Mouse (Mus musculus) bone marrow macrophage, adult 2 months (primary cell): ENCODE measurements around the gene Cpt1c. TPM values are rescaled to one million over a fixed set of nuclear protein-coding genes. Genes with fewer than 3 reads are reported as not detected.

ENCODE experiments used
- H3K27ac ChIP-seq: 2 replicates; pipeline ENCODE4 v1.5.1; 2012; ENCODE audit warnings: low read depth, low read length; ENCODE audit not compliant: insufficient read depth
- H3K4me1 ChIP-seq: 2 replicates; pipeline ENCODE4 v1.6.1; 2012; ENCODE audit warnings: low read length; ENCODE audit not compliant: control insufficient read depth, insufficient read depth
- H3K4me3 ChIP-seq: 2 replicates; pipeline ENCODE4 v1.5.1; 2012; ENCODE audit warnings: mild to moderate bottlenecking, low read length, moderate library complexity; ENCODE audit not compliant: insufficient read depth
- CTCF ChIP-seq: IDR thresholded peaks from 2 replicates; pipeline ENCODE4 v1.5.1; 2012; ENCODE audit warnings: low read depth, mild to moderate bottlenecking, low read length, moderate library complexity
- POLR2A ChIP-seq: IDR thresholded peaks from 2 replicates; pipeline ENCODE4 v1.6.1; 2012; ENCODE audit warnings: mild to moderate bottlenecking, low read depth, low read length, borderline replicate concordance
- polyA plus RNA-seq: library from polyadenylated mRNA; stranded (reverse); fragments of >200 nt; gene quantifications from 2 replicates; pipeline ENCODE4 v1.2.4, GENCODE M21; 2012; ENCODE audit not compliant: missing spikeins, insufficient read depth, insufficient read length

Cpt1c gene
- polyA plus RNA-seq, 1 experiment: 0.99 TPM

DNA sequence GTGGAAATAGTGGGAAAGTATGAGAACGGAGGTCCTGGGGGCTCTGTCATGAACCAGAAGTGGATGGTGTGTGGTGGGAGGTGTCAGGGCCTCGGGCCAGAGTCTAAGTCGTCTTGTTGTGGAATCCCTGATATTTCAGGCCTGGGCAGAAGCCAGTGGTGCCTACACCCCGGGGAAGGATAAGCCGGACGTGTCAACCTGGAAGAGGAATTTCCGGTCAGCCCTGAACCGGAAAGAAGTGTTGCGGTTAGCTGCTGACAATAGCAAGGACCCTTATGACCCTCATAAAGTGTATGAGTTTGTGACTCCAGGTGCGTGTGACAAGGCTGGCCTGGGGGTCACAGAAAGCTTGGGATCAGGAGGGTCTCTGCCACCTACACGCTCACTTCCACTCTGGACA is 25.1 kb upstream of the Cpt1c start:
- TF ChIP-seq CTCF (no peak), POLR2A (no peak)
- Histone ChIP-seq H3K4me1 (peaks cover 7% of the 10 kb centered on the region), H3K4me3 (no peak overlapping the region), H3K27ac (no peak overlapping the region)

DNA sequence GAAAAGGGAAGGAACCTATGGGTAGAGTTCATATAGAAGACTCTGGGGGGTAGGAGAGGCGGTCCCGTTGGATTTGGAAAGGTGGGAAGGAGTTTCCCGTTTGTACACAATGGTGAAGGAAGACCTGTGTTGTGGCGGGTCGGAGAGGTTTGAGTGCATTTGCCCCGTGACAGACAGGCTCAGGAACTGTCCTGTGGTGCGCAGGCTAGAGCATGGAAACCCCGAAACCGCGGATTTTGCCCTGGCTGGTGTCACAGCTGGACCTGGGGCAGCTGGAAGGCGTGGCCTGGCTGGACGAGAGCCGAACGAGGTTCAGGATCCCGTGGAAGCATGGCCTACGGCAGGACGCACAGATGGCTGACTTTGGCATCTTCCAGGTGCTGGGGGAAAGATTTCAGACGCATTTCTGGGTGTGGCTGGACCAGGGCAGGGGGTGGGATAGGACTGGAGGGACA is 23.9 kb upstream of the Cpt1c start, which contains the start of gene Bcl2l12:
Gene Bcl2l12, minus strand, starts transcription at position 212 of the 455 bp plus-strand sequence.
- peaks cover 7% of the 10 kb centered on the region for H3K4me1 ChIP-seq
- TF ChIP-seq CTCF: no peak
- TF ChIP-seq POLR2A: no peak
- peak within 1 kb of the TSS; percentile 83 for H3K4me3 ChIP-seq
- peak within 1 kb of the TSS; percentile 88 for H3K27ac ChIP-seq

DNA sequence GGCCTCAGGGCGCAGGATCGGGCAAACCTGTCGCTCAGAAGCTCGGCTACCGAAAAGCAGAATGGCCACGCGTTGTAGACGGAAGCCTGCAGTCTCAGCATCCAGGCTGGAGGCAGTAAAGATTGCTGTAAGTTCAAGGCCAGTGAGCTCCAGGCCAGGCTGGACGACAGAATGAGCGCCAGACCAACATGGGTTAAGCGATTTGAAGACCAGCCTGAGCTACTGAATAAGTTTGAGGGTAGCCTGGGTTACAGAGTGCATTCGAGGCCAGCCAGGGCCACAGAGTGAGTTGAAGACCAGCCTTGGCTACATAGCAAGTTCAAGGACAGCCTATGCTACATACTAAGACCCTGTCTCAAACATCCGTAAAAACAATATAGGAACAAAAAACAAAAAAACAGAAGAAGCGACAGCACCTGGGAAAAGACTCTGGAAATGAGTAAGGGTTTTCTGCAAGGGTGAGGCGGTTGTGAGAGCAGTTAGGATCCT is 23.3 kb upstream of the Cpt1c start:
- peaks cover 7% of the 10 kb centered on the region for H3K4me1 ChIP-seq
- peak overlapping the region; percentile 83 for H3K4me3 ChIP-seq
- TF ChIP-seq CTCF (no peak), POLR2A (no peak)
- peak overlapping the region; percentile 88 for H3K27ac ChIP-seq

DNA sequence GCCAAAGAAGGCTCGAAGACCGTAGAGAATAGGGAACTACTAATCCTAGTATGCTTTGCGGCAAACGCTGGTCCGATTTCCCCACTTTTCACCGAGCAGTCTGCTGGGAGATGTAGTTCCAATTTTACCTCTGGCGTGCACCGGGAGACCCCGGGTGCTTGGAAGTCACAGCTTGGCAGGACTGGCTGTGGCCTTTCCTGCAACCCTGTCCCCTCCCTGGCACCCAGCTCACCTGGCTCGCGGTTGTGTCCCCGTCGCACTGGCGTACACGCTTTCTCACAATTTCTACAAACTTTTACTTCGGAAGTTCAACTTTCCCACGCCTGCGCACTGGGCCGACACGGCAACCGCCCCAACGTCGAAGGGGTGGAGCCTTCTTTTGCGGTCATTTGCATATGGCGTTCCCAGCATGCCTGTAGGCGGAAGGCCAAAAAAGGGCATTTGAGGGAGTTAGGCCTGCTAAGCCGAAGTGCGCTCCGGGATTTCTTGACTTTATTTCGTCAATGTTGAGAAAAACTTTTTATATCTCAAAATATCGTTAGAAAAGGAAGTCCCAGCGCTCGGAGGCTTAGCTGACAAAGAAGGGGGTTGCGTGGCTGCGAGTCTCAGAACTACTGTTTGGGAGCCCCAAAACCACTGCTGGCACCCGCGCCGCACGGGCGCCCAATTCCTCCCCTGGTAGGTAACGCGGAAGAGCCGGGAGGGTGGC is 22.7 kb upstream of the Cpt1c start, which contains the start of gene Irf3:
Gene Irf3, plus strand, starts transcription at position 418 of the 709 bp plus-strand sequence.
- H3K4me3 ChIP-seq: peak within 1 kb of the TSS; percentile 83
- H3K27ac ChIP-seq: peak within 1 kb of the TSS; percentile 88
- peaks cover 7% of the 10 kb centered on the region for H3K4me1 ChIP-seq
- TF ChIP-seq POLR2A (0 out of 2 replicates have a peak, but pooled peaks have one; percentile 3), CTCF (no peak)

DNA sequence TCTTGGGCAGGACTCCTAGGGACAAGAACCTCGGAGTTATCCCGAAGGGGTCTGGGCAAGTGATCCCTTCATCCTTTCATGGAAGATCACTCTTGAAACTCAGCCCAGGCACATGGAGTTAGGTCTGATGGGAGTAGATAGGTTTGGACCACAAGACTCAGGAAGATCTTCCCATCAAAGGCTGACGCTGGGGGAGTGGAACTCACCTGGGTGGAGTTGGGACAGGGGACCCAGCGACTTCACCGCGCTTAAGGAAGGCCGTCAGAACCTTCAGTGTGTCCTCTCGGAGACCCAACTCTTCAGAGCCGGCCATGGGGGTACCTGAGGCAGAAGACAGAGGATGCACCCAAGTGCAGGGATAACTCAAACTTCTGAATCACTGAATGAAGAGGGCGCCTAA is 22.0 kb upstream of the Cpt1c start:
- Histone ChIP-seq H3K4me1 (peaks cover 7% of the 10 kb centered on the region), H3K27ac (no peak overlapping the region), H3K4me3 (peak overlapping the region; percentile 83)
- no peak for TF ChIP-seq POLR2A
- TF ChIP-seq CTCF: no peak

DNA sequence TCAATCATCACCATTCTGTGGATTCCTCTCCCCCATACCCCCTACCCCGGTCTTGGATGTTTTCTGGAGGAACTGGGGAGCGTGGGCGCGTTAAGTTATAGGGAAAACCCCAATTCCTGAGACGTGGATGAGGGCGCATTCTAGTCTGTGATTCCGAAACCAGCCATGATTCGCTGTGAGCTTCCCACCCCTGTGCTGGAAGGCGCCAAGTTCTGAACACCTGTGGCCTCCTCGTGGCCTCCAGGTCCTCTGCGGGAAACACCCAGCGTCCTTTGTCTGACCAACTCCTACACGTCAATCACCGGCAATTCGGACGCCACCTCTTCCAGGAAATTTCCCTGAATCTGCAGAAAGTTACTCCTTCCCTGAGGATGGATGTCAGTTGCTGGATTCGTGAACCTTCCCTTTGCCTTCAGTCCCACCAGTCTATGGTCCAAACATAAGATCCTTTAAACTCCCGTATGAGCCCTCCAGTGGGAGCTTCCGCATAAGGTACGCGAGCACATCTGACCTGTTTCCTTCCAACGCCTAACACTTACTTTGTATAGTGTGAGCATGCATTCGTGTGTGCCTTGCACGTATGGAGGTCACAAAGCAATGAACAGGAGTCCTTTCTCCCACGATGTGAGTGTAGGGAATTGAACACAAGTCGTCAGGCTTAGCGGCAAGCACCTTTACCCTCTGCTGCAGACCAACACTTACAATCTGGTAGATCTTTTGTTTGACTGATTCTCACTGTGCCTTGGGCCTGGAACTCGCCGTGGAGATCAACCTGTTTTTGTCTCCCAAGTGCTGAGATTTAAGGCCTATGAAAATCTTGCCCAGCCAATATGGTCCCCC is 12.4 kb upstream of the Cpt1c start:
- peaks cover 10% of the 10 kb centered on the region for H3K4me1 ChIP-seq
- TF ChIP-seq POLR2A (peak; percentile 12; the same call in 1 of the 2 replicates), CTCF (0 out of 2 replicates have a peak, but pooled peaks have one; percentile 22)
- peak overlapping the region; percentile 77 for H3K27ac ChIP-seq
- peak overlapping the region; percentile 75 for H3K4me3 ChIP-seq

DNA sequence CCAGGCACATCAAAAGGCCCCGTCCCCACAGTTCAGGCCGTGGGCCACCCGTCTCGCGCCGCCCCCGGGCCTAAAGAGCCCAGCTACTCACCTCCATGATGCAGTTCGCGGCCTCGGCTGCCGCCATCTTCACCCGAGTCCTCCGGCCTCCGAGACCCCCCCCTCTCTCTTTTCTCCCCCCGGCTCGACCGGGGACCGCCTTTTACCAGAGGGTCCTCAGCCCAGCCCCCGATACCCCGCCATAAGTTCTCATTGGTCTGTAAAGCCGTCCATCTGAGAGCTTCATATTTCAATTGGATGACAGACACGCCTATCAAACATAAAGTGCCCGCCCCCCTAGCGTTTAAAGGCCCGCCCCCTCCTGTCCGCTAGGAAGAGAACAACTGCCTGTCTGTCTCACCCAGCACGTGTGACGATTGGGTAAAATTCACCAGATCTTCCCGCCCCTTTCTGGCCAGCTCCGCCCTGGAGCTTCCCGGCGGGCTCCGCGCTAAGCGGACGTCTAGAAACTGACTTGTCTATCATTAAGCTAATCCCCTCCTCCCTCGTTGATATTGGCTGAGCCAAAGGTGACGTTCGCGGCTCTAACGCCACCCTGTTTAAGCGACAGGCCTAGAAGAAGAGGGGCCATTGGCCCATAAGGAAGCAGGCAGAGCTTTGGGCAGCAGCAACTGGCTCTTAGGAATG is 11.7 kb upstream of the Cpt1c start, which contains the start of gene Prmt1:
Gene Prmt1, minus strand, starts transcription at position 377 of the 687 bp plus-strand sequence.
- TF ChIP-seq CTCF (no peak), POLR2A (no peak)
- peaks cover 10% of the 10 kb centered on the region for H3K4me1 ChIP-seq
- peak within 1 kb of the TSS; percentile 81 for H3K27ac ChIP-seq
- H3K4me3 ChIP-seq: peak within 1 kb of the TSS; percentile 97

DNA sequence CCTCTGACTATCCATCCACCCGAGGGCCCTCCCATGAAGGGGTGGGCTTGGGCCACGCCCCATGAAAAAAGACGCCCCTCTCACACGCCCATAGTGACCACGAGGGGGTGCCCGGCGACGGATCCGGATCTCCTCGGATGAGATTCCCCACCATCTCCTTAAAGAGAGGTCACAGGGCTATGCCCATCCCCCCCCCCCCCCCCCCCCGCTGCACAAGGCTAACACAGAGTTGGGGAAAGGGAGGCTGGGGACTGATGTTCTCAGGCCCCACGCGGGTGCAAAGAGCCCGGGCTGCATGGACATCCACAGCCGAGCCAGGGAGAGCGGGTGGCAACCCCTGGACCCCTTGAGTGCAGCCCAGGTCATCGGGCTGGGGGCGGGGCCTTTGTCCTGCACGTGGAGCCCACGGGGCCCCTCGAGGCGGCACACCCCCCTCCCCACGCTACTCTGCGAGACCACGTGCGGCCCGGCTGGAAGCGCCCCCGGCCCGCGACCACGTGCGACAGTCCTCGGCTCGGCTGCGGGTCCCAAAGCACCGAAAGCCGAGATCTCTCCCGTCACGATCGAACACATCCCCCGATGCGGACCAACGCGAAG is 11.0 kb upstream of the Cpt1c start:
- H3K4me3 ChIP-seq: peak overlapping the region; percentile 97
- H3K27ac ChIP-seq: peak overlapping the region; percentile 81
- no peak for TF ChIP-seq POLR2A
- TF ChIP-seq CTCF: no peak
- peaks cover 10% of the 10 kb centered on the region for H3K4me1 ChIP-seq

DNA sequence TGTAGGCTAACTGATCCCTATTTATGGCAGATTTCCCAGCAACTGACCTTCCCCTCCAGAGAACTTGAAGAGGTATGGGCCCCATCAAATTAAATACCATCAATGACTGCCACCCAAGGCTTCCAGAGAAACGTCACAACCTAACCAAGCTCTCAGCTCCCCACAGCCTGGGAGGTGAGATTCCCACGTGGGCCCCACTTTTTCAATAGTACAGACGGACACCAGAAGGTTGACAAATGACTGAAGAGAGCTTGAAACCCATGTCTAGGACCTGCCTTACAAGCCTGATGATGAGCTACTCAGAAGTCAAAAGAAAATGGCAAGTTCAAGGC is 10.1 kb upstream of the Cpt1c start:
- H3K4me3 ChIP-seq: peak overlapping the region; percentile 97
- no peak for TF ChIP-seq CTCF
- no peak for TF ChIP-seq POLR2A
- no peak overlapping the region for H3K27ac ChIP-seq
- H3K4me1 ChIP-seq: peaks cover 10% of the 10 kb centered on the region
